Comparison of ENCODE assay signal across 1 mouse cellular context in genomic region chr15:89358784-89359183, GRCm38 (mm10).
TF ChIP-seq lines count a peak whose summit lies in the region.

No protein-coding gene starts in this region.

TF ChIP-seq in MEL, 35 proteins besides CTCF, POLR2A, EP300 and RAD21:
- TF ChIP-seq RCOR1 (IDR thresholded peaks at IDR 0.05; ENCODE audit: low read depth, low read length) (no peak), TCF12 (IDR thresholded peaks at IDR 0.05; ENCODE audit: low read depth, low read length) (peak; percentile 72; the same call in 1 of the 2 replicates), GATA1 (IDR thresholded peaks at IDR 0.05; ENCODE audit: low read depth, low read length) (peak; percentile 82), ETS1 (IDR thresholded peaks at IDR 0.05; ENCODE audit: low read depth, low read length) (no peak), MAZ (IDR thresholded peaks at IDR 0.05; ENCODE audit: low read depth, low read length) (no peak)
